Mouse (Mus musculus) right cerebral cortex, postnatal 14 days (tissue): Measurements from ENCODE around the gene Nit1.

Experiments used
- DNase-seq: peaks from one replicate; pipeline ENCODE4 v3.0.0; 2022

The Nit1 gene

DNA sequence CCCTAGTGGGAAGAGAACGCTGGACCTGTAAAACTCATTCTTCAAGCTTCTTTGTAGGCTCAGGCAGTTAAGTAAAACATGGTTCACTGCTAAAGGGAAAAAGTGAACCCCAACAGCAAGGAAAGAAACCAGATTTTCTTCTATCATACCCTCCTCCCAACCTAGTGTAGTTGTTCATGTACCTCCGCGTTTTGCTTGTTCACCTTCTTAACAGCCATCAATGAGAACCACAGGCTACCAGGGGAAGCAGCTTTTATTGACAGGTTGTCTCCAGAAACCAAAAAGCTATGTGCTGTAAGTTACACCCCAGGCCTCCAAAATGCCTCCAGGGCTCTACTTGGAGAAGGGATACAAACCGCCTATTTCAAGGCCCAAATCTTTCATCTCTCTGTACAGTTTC lies 57.1 kb downstream of the Nit1 start:
- DNase-seq = no peak
